27 mouse cellular contexts compared by ENCODE assay signal in the genomic region with DNA sequence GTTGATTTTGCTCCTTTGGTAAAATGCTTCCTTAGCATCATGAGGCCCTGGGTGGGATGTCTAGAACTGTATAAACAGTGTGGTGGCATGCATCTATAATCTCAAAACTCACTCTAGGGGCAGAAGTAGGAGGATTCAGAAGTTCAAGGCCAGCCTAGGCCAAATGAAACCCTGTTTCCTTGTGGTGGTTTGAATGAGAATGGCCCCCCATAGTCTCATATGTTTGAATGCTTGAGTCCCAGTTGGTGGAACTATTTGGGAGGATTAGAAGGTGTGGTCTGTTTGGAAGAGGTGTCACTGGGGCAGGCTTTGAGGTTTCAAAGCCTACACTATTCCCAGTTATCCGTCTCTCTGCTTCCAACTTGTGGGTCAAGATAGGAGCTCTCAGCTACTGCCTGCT. TPM values are rescaled to one million over a fixed set of nuclear protein-coding genes. Genes with fewer than 3 reads are reported as not detected.
"Had no signal": no experiment of that assay in that cellular context is flagged by ENCODE, and none has a peak within 500 bp of the region (broad histone marks: within the 10 kb centered on the region; RNA-seq: fewer than 3 reads in every experiment).

No protein-coding gene starts in this region.

- H3K9me3 ChIP-seq: embryonic facial prominence, embryonic 10.5 days; embryonic facial prominence, embryonic 12.5 days; embryonic facial prominence, embryonic 13.5 days; embryonic facial prominence, embryonic 15.5 days; forebrain, embryonic 10.5 days; forebrain, embryonic 12.5 days; forebrain, embryonic 13.5 days; forebrain, embryonic 15.5 days; heart, embryonic 10.5 days had no signal

- ATAC-seq: forebrain, embryonic 13.5 days; forebrain, embryonic 14.5 days; forebrain, embryonic 15.5 days; forebrain, embryonic 16.5 days; forebrain, postnatal 0 days had no signal

- H3K4me3 ChIP-seq: embryonic facial prominence, embryonic 10.5 days; embryonic facial prominence, embryonic 12.5 days; embryonic facial prominence, embryonic 13.5 days; embryonic facial prominence, embryonic 15.5 days; erythroblast, embryonic 14.5 days; forebrain, embryonic 10.5 days; forebrain, embryonic 12.5 days; forebrain, embryonic 13.5 days; forebrain, embryonic 15.5 days; gastrocnemius, adult 2 months; heart, adult 2 months; heart, embryonic 10.5 days had no signal

- H3K4me2 ChIP-seq: embryonic facial prominence, embryonic 12.5 days; embryonic facial prominence, embryonic 13.5 days; embryonic facial prominence, embryonic 15.5 days; forebrain, embryonic 12.5 days; forebrain, embryonic 13.5 days; forebrain, embryonic 15.5 days had no signal

- H3K27ac ChIP-seq: embryonic facial prominence, embryonic 10.5 days; embryonic facial prominence, embryonic 12.5 days; embryonic facial prominence, embryonic 13.5 days; embryonic facial prominence, embryonic 15.5 days; forebrain, embryonic 10.5 days; forebrain, embryonic 12.5 days; forebrain, embryonic 13.5 days; forebrain, embryonic 15.5 days; gastrocnemius, adult 2 months; heart, adult 2 months; heart, embryonic 10.5 days had no signal

- H3K9ac ChIP-seq: embryonic facial prominence, embryonic 12.5 days; embryonic facial prominence, embryonic 13.5 days; embryonic facial prominence, embryonic 15.5 days; forebrain, embryonic 12.5 days; forebrain, embryonic 13.5 days; forebrain, embryonic 15.5 days; forebrain, postnatal 0 days had no signal

- H3K27me3 ChIP-seq: embryonic facial prominence, embryonic 12.5 days; embryonic facial prominence, embryonic 13.5 days; embryonic facial prominence, embryonic 15.5 days; forebrain, embryonic 12.5 days; forebrain, embryonic 13.5 days; forebrain, embryonic 15.5 days had no signal

- DNase-seq: cerebellum, adult 9-11 months; cerebellum, postnatal 10 days; cerebellum, postnatal 14 days; cerebellum, postnatal 25 days; cerebellum, postnatal 36 days; embryo, embryonic 11 days; forebrain, postnatal 0 days; gastrocnemius, adult 2 months; gastrocnemius, postnatal 10 days; gastrocnemius, postnatal 14 days; gastrocnemius, postnatal 25 days; gastrocnemius, postnatal 36 days; heart, adult 18-20 months; heart, adult 2 months had no signal

- H3K36me3 ChIP-seq: embryonic facial prominence, embryonic 10.5 days; embryonic facial prominence, embryonic 12.5 days; embryonic facial prominence, embryonic 13.5 days; embryonic facial prominence, embryonic 15.5 days; forebrain, embryonic 10.5 days; forebrain, embryonic 12.5 days; forebrain, embryonic 15.5 days; heart, embryonic 10.5 days had no signal

RNA-seq across cellular contexts. Expression of a gene that starts 39.3 kb away (rescaled TPM):
- total RNA-seq: gastrocnemius, adult 8-10 months; gastrocnemius, postnatal 25 days had no signal
- polyA plus RNA-seq: erythroblast, embryonic 14.5 days had no signal
